Mouse (Mus musculus): Measurements from ENCODE around the gene Gm28308.

- no peak for TF ChIP-seq CTCF (IDR thresholded peaks at IDR 0.05; ENCODE audit: low read depth)
- no peak for TF ChIP-seq EP300 (IDR thresholded peaks at IDR 0.05; ENCODE audit: low read depth)
These were observed 30.3 kb downstream of the Gm28308 start for GRCm38 (mm10) chr6:52182793-52183192.
